Mouse (Mus musculus): ENCODE data around the gene Ulk1. TPM values are rescaled to one million over a fixed set of nuclear protein-coding genes. Genes with fewer than 3 reads are reported as not detected.

The Ulk1 gene
- polyA plus RNA-seq (2015; fragmentation: Nextera tagmentation; extraction: Ambion mirVana) = 10.0 and 13.1 TPM in 2 replicates

GRCm38 (mm10) chr5:110809667-110810325 is at the start of gene Ulk1:
Gene Ulk1 (minus strand): TSS chr5:110810097.
- peak; percentile 98 for ATAC-seq (replicated peaks; ENCODE audit: extremely low read depth, insufficient read depth, low FRiP score)
- peak within 1 kb of the TSS; percentile 99 for H3K4me2 ChIP-seq (ENCODE audit: low read depth, low read length)
- H3K9me3 ChIP-seq (replicated peaks; ENCODE audit: control insufficient read depth, low read length) = no peaks in the 10 kb centered on the region
- H3K27ac ChIP-seq (ENCODE audit: low read length) = peak within 1 kb of the TSS; percentile 87
- WGBS = under 1% methylated on average over 80 of the region's 80 CpGs
- H3K4me3 ChIP-seq (ENCODE audit: low read length) = peak within 1 kb of the TSS; percentile 91
- peaks cover 6% of the 10 kb centered on the region for H3K36me3 ChIP-seq (ENCODE audit: control insufficient read depth, insufficient read depth)
- no peaks in the 10 kb centered on the region for H3K27me3 ChIP-seq (ENCODE audit: control insufficient read depth, insufficient read depth, low read length)
- peak within 1 kb of the TSS; percentile 97 for H3K9ac ChIP-seq (ENCODE audit: low read length)
- H3K4me1 ChIP-seq (ENCODE audit: control insufficient read depth, insufficient read depth, low read length) = peaks cover 24% of the 10 kb centered on the region

GRCm38 (mm10) chr5:110859013-110859650 is 49.2 kb upstream of the Ulk1 start:
- H3K36me3 ChIP-seq (ENCODE audit: control insufficient read depth, insufficient read depth) = no peaks in the 10 kb centered on the region
- H3K4me3 ChIP-seq (ENCODE audit: low read length) = peak overlapping the region; percentile 35
- no peaks in the 10 kb centered on the region for H3K9me3 ChIP-seq (replicated peaks; ENCODE audit: control insufficient read depth, low read length)
- 36% methylated on average over 13 of the region's 13 CpGs for WGBS
- H3K9ac ChIP-seq (ENCODE audit: low read length) = peak overlapping the region; percentile 38
- ATAC-seq (replicated peaks; ENCODE audit: extremely low read depth, insufficient read depth, low FRiP score) = peak; percentile 66
- peak overlapping the region; percentile 42 for H3K4me2 ChIP-seq (ENCODE audit: low read depth, low read length)
- no peaks in the 10 kb centered on the region for H3K27me3 ChIP-seq (ENCODE audit: control insufficient read depth, insufficient read depth, low read length)
- H3K27ac ChIP-seq (ENCODE audit: low read length) = peak overlapping the region; percentile 78
- H3K4me1 ChIP-seq (ENCODE audit: control insufficient read depth, insufficient read depth, low read length) = peaks cover 6% of the 10 kb centered on the region

- ATAC-seq (replicated peaks; ENCODE audit: extremely low read depth, insufficient read depth, low FRiP score) = peak; percentile 37; the same call in 1 of the 2 replicates
- Histone ChIP-seq H3K36me3 (ENCODE audit: control insufficient read depth, insufficient read depth) (0 out of 2 replicates have a peak, but pooled peaks cover 5% of the 10 kb centered on the region), H3K4me2 (ENCODE audit: low read depth, low read length) (no peak overlapping the region), H3K4me1 (ENCODE audit: control insufficient read depth, insufficient read depth, low read length) (peaks cover 6% of the 10 kb centered on the region), H3K9ac (ENCODE audit: low read length) (no peak overlapping the region), H3K27me3 (ENCODE audit: control insufficient read depth, insufficient read depth, low read length) (no peaks in the 10 kb centered on the region), H3K9me3 (replicated peaks; ENCODE audit: control insufficient read depth, low read length) (no peaks in the 10 kb centered on the region), H3K27ac (ENCODE audit: low read length) (peak overlapping the region; percentile 71), H3K4me3 (ENCODE audit: low read length) (no peak overlapping the region)
- WGBS = 21% methylated on average over 5 of the region's 5 CpGs
Observed at GRCm38 (mm10) chr5:110857091-110857490, 47.2 kb upstream of the Ulk1 start.

GRCm38 (mm10) chr5:110852990-110853389 is 43.1 kb upstream of the Ulk1 start:
- Histone ChIP-seq H3K4me1 (ENCODE audit: control insufficient read depth, insufficient read depth, low read length) (peaks cover 6% of the 10 kb centered on the region), H3K9me3 (replicated peaks; ENCODE audit: control insufficient read depth, low read length) (no peaks in the 10 kb centered on the region), H3K9ac (ENCODE audit: low read length) (no peak overlapping the region), H3K27me3 (ENCODE audit: control insufficient read depth, insufficient read depth, low read length) (no peaks in the 10 kb centered on the region), H3K36me3 (ENCODE audit: control insufficient read depth, insufficient read depth) (peaks cover 16% of the 10 kb centered on the region), H3K27ac (ENCODE audit: low read length) (no peak overlapping the region), H3K4me2 (ENCODE audit: low read depth, low read length) (no peak overlapping the region), H3K4me3 (ENCODE audit: low read length) (no peak overlapping the region)
- WGBS = 84% methylated on average over 1 of the region's 1 CpGs
- ATAC-seq (replicated peaks; ENCODE audit: extremely low read depth, insufficient read depth, low FRiP score) = no peak

- WGBS = 91% methylated on average over 14 of the region's 14 CpGs
- H3K36me3 ChIP-seq (ENCODE audit: control insufficient read depth, insufficient read depth) = 0 out of 2 replicates have a peak, but pooled peaks cover 2% of the 10 kb centered on the region
- H3K27ac ChIP-seq (ENCODE audit: low read length) = no peak overlapping the region
- H3K4me2 ChIP-seq (ENCODE audit: low read depth, low read length) = no peak overlapping the region
- no peak overlapping the region for H3K4me3 ChIP-seq (ENCODE audit: low read length)
- no peak overlapping the region for H3K9ac ChIP-seq (ENCODE audit: low read length)
- peaks cover 11% of the 10 kb centered on the region for H3K4me1 ChIP-seq (ENCODE audit: control insufficient read depth, insufficient read depth, low read length)
- H3K27me3 ChIP-seq (ENCODE audit: control insufficient read depth, insufficient read depth, low read length) = no peaks in the 10 kb centered on the region
- no peak for ATAC-seq (replicated peaks; ENCODE audit: extremely low read depth, insufficient read depth, low FRiP score)
- no peaks in the 10 kb centered on the region for H3K9me3 ChIP-seq (replicated peaks; ENCODE audit: control insufficient read depth, low read length)
Observed at GRCm38 (mm10) chr5:110841046-110841862, 31.4 kb upstream of the Ulk1 start.

- Histone ChIP-seq H3K4me1 (ENCODE audit: control insufficient read depth, insufficient read depth, low read length) (peaks cover 16% of the 10 kb centered on the region), H3K4me2 (ENCODE audit: low read depth, low read length) (peak overlapping the region; percentile 62), H3K36me3 (ENCODE audit: control insufficient read depth, insufficient read depth) (0 out of 2 replicates have a peak, but pooled peaks cover 2% of the 10 kb centered on the region), H3K4me3 (ENCODE audit: low read length) (peak overlapping the region; percentile 84), H3K27ac (ENCODE audit: low read length) (peak overlapping the region; percentile 36), H3K9me3 (replicated peaks; ENCODE audit: control insufficient read depth, low read length) (no peaks in the 10 kb centered on the region), H3K27me3 (ENCODE audit: control insufficient read depth, insufficient read depth, low read length) (no peaks in the 10 kb centered on the region), H3K9ac (ENCODE audit: low read length) (peak overlapping the region; percentile 68)
- WGBS = 8% methylated on average over 4 of the region's 4 CpGs
- ATAC-seq (replicated peaks; ENCODE audit: extremely low read depth, insufficient read depth, low FRiP score) = no peak
Observed at GRCm38 (mm10) chr5:110840465-110840864, 30.6 kb upstream of the Ulk1 start.

GRCm38 (mm10) chr5:110839678-110840365 is 29.9 kb upstream of the Ulk1 start, which contains the start of the genes Hscb and Chek2:
Gene Hscb (minus strand): TSS chr5:110839777.
Gene Chek2 (plus strand): TSS chr5:110839979.
- H3K27ac ChIP-seq (ENCODE audit: low read length) = peak within 1 kb of the TSS; percentile 85
- peak within 1 kb of the TSS; percentile 84 for H3K4me3 ChIP-seq (ENCODE audit: low read length)
- peak within 1 kb of the TSS; percentile 85 for H3K4me2 ChIP-seq (ENCODE audit: low read depth, low read length)
- ATAC-seq (replicated peaks; ENCODE audit: extremely low read depth, insufficient read depth, low FRiP score) = peak; percentile 98
- 0 out of 2 replicates have a peak, but pooled peaks cover 2% of the 10 kb centered on the region for H3K36me3 ChIP-seq (ENCODE audit: control insufficient read depth, insufficient read depth)
- H3K9me3 ChIP-seq (replicated peaks; ENCODE audit: control insufficient read depth, low read length) = no peaks in the 10 kb centered on the region
- peak within 1 kb of the TSS; percentile 83 for H3K9ac ChIP-seq (ENCODE audit: low read length)
- WGBS = under 1% methylated on average over 41 of the region's 41 CpGs
- no peaks in the 10 kb centered on the region for H3K27me3 ChIP-seq (ENCODE audit: control insufficient read depth, insufficient read depth, low read length)
- peaks cover 16% of the 10 kb centered on the region for H3K4me1 ChIP-seq (ENCODE audit: control insufficient read depth, insufficient read depth, low read length)

GRCm38 (mm10) chr5:110839038-110839677 is 29.3 kb upstream of the Ulk1 start:
- peaks cover 16% of the 10 kb centered on the region for H3K4me1 ChIP-seq (ENCODE audit: control insufficient read depth, insufficient read depth, low read length)
- H3K4me3 ChIP-seq (ENCODE audit: low read length) = peak overlapping the region; percentile 84
- peak; percentile 54 for ATAC-seq (replicated peaks; ENCODE audit: extremely low read depth, insufficient read depth, low FRiP score)
- peak overlapping the region; percentile 85 for H3K27ac ChIP-seq (ENCODE audit: low read length)
- H3K36me3 ChIP-seq (ENCODE audit: control insufficient read depth, insufficient read depth) = 0 out of 2 replicates have a peak, but pooled peaks cover 2% of the 10 kb centered on the region
- no peaks in the 10 kb centered on the region for H3K9me3 ChIP-seq (replicated peaks; ENCODE audit: control insufficient read depth, low read length)
- H3K27me3 ChIP-seq (ENCODE audit: control insufficient read depth, insufficient read depth, low read length) = no peaks in the 10 kb centered on the region
- WGBS = 4% methylated on average over 28 of the region's 28 CpGs
- peak overlapping the region; percentile 85 for H3K4me2 ChIP-seq (ENCODE audit: low read depth, low read length)
- H3K9ac ChIP-seq (ENCODE audit: low read length) = peak overlapping the region; percentile 83
